Mouse (Mus musculus) liver, embryonic 14 days (tissue): ENCODE measurements around the gene Wnt4. TPM values are rescaled to one million over a fixed set of nuclear protein-coding genes. Genes with fewer than 3 reads are reported as not detected.

ENCODE experiments used
- polyA plus RNA-seq: library from polyadenylated mRNA; depleted of rRNA; stranded (reverse); fragments of >200 nt; gene quantifications from 2 replicates; pipeline ENCODE4 v1.2.3, GENCODE M21; 2012; rRNA removed

Gene Wnt4
- polyA plus RNA-seq: 0.15 and 0.29 TPM in 2 replicates

DNA sequence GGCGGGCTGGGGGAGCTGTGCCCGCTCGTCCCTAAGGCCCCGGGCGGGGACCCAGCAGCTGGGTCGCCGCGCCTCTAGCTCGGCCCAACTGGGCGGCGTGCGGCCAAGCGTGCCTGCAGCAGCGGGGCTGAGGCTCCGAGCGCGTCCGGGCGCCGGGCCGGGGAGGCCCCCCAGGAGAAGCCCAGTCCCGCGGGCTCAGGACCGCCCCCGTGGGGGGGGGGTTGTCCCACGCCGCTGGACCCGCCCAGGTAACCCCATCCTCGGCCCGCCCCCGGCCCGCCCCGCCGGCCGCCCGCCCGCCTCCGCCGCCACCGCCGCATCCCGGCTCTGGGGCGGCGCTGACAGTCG, at the start of gene Wnt4:
Gene Wnt4 (plus strand): TSS at position 324 of the 348 bp plus-strand sequence.

Other genes starting within 250 kb of the Wnt4 start
- gene Zbtb40, start 228.7 kb upstream of the Wnt4 start, polyA plus RNA-seq: 1.6 and 1.8 TPM in 2 replicates
- gene Cdc42, start 80.2 kb downstream of the Wnt4 start, polyA plus RNA-seq: 91.0 and 111 TPM in 2 replicates
- gene Cela3a, start 132.3 kb downstream of the Wnt4 start, polyA plus RNA-seq: not detected in 2 replicates
- gene Cela3b, start 153.1 kb downstream of the Wnt4 start, polyA plus RNA-seq: 0.06 and 0.07 TPM in 2 replicates
- gene 1700013G24Rik, start 175.8 kb downstream of the Wnt4 start, polyA plus RNA-seq: not detected in 2 replicates
- gene Hspg2, start 191.3 kb downstream of the Wnt4 start, polyA plus RNA-seq: 2.8 and 3.7 TPM in 2 replicates